In the genomic region with DNA sequence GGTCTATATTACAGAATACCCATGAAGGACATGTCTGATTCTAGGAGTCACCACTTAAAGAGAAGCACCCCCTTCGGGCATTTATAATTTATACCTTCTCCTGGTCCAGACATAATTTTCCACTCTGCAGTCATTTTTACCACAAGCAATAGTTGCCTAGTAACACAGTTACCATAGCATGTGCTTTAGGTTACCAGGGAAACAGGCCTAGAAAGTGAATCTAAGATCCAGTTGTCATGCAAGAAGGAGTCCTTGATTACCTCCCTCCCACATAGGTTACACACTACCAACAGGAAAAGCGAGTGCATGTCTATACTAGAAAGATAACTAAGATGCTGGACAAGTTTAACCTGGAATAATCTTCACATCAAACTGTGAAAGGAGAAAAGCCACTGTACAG, we compare ENCODE assay signal across 30 mouse cellular contexts. TPM values are rescaled to one million over a fixed set of nuclear protein-coding genes. Genes with fewer than 3 reads are reported as not detected.
A peak's percentile ranks its signal among the peaks of the same experiment; 100 is the strongest.
DNase-seq lines count a peak whose midpoint lies in the region; ATAC-seq and TF ChIP-seq lines count a peak whose summit lies in the region.
"Had no signal": no experiment of that assay in that cellular context is flagged by ENCODE, and none has a peak within 500 bp of the region (broad histone marks: within the 10 kb centered on the region; RNA-seq: fewer than 3 reads in every experiment).

No protein-coding gene starts in this region.

- no peak for DNase-seq in frontal cortex, postnatal 10 days (ENCODE audit: low spot score in 2 of 2)
- peak; percentile 56 for DNase-seq in layer of hippocampus, adult 9-10 months (ENCODE audit: low spot score)
- no peak for DNase-seq in layer of hippocampus, postnatal 10 days (ENCODE audit: low spot score in 2 of 2)
- DNase-seq in neural tube, embryonic 10.5 days (ENCODE audit: extremely low spot score, low spot score) = no peak
- no peak for DNase-seq in cerebellum, adult 2 months
- DNase-seq: adrenal gland, postnatal 36 days; B cell, adult 2 months; cerebellum, adult 18-20 months; cerebellum, postnatal 25 days; gastrocnemius, postnatal 14 days; heart, adult 11 months; kidney, adult 2 months; left cerebral cortex, postnatal 4 days; lung, embryonic 14.5 days; lung, postnatal 36 days; thymus, adult 18-20 months; thymus, postnatal 36 days had no signal

- no peaks in the 10 kb centered on the region for H3K27me3 ChIP-seq in neural tube, embryonic 15.5 days (replicated peaks)
- H3K27me3 ChIP-seq in cerebellum, adult 2 months (ENCODE audit: control insufficient read depth, insufficient read depth, low read length) = no peaks in the 10 kb centered on the region
- H3K27me3 ChIP-seq: CH12.LX; embryonic facial prominence, embryonic 12.5 days; limb, embryonic 15.5 days; neural tube, embryonic 13.5 days had no signal

- no peak for TF ChIP-seq POLR2A in cerebellum, adult 2 months (IDR thresholded peaks at IDR 0.05; ENCODE audit: borderline replicate concordance, insufficient read depth, low read length)

- ATAC-seq in frontal cortex, adult (ENCODE audit: low TSS enrichment) = peak; percentile 50; the same call in 1 of the 2 replicates
- peak; percentile 61; the same call in 1 of the 2 replicates for ATAC-seq in neural tube, embryonic 15.5 days (ENCODE audit: low FRiP score)
- ATAC-seq: Patski had no signal

- H3K27ac ChIP-seq in neural tube, embryonic 15.5 days (replicated peaks) = no peak overlapping the region
- no peak overlapping the region for H3K27ac ChIP-seq in cerebellum, adult 2 months (ENCODE audit: insufficient read depth, low read length)
- H3K27ac ChIP-seq: embryonic facial prominence, embryonic 12.5 days; kidney, postnatal 0 days; limb, embryonic 15.5 days; liver, embryonic 14.5 days; neural tube, embryonic 13.5 days had no signal

- H3K4me2 ChIP-seq in neural tube, embryonic 15.5 days = no peak overlapping the region
- H3K4me2 ChIP-seq: embryonic facial prominence, embryonic 12.5 days; heart, embryonic 11.5 days; limb, embryonic 15.5 days; lung, embryonic 14.5 days; neural tube, embryonic 13.5 days had no signal

- H3K9ac ChIP-seq in neural tube, embryonic 15.5 days (replicated peaks) = no peak overlapping the region
- H3K9ac ChIP-seq: embryonic facial prominence, embryonic 12.5 days; limb, embryonic 15.5 days; liver, embryonic 14.5 days; lung, embryonic 14.5 days; neural tube, embryonic 13.5 days had no signal

- 39% methylated on average over 2 of the region's 2 CpGs for WGBS in neural tube, embryonic 15.5 days
- whole genome bisulfite sequencing in cerebellum, adult 2 months = 48% methylated on average over 2 of the region's 2 CpGs

- TF ChIP-seq CTCF in cerebellum, adult 2 months (IDR thresholded peaks at IDR 0.05; ENCODE audit: borderline replicate concordance, insufficient read depth, low read depth, low read length) = no peak

- H3K36me3 ChIP-seq in neural tube, embryonic 15.5 days = no peaks in the 10 kb centered on the region
- H3K36me3 ChIP-seq: embryonic facial prominence, embryonic 12.5 days; G1E; limb, embryonic 15.5 days; neural tube, embryonic 13.5 days had no signal

- peaks cover 7% of the 10 kb centered on the region; the same call in 1 of the 2 replicates for H3K4me1 ChIP-seq in neural tube, embryonic 15.5 days
- no peaks in the 10 kb centered on the region for H3K4me1 ChIP-seq in cerebellum, adult 2 months (ENCODE audit: control insufficient read depth, insufficient read depth, low read length)
- H3K4me1 ChIP-seq: embryonic facial prominence, embryonic 12.5 days; limb, embryonic 15.5 days had no signal

- no peaks in the 10 kb centered on the region for H3K9me3 ChIP-seq in neural tube, embryonic 15.5 days (replicated peaks)
- H3K9me3 ChIP-seq: embryonic facial prominence, embryonic 12.5 days; G1E; limb, embryonic 15.5 days; megakaryocyte, embryonic 14.5 days; neural tube, embryonic 13.5 days had no signal

- no peak overlapping the region for H3K4me3 ChIP-seq in neural tube, embryonic 15.5 days (replicated peaks)
- H3K4me3 ChIP-seq in cerebellum, adult 2 months (replicated peaks; ENCODE audit: insufficient read depth, low read depth, low read length) = no peak overlapping the region
- H3K4me3 ChIP-seq: embryonic facial prominence, embryonic 12.5 days; limb, embryonic 15.5 days; megakaryocyte, embryonic 14.5 days; neural tube, embryonic 13.5 days had no signal

RNA-seq across cellular contexts. Expression of gene Spcs2, which starts 15.0 kb away (rescaled TPM):
- 10 to 100 TPM; 90.0 to 96.3 TPM for total RNA-seq in layer of hippocampus, postnatal 10 days (2021)
- polyA plus RNA-seq in neural tube, embryonic 15.5 days (2015; fragmentation: Nextera tagmentation; extraction: Ambion mirVana) = 284 and 313 TPM in 2 replicates
- polyA plus RNA-seq in cerebellum, adult 2 months (2012; rRNA removed) = 76.8 and 78.5 TPM in 2 replicates

RNA-seq across cellular contexts. Expression of gene Xrra1, which starts 19.3 kb away (rescaled TPM):
- 1 to 10 TPM; 1.2 TPM for total RNA-seq in layer of hippocampus, postnatal 10 days (2021)
- 0.84 and 0.97 TPM in 2 replicates for polyA plus RNA-seq in neural tube, embryonic 15.5 days (2015; fragmentation: Nextera tagmentation; extraction: Ambion mirVana)
- polyA plus RNA-seq in cerebellum, adult 2 months (2012; rRNA removed) = 0.34 and 0.59 TPM in 2 replicates
- total RNA-seq: hematopoietic stem cell, adult 5-6 weeks had no signal
- polyA plus RNA-seq: liver, embryonic 14.5 days had no signal

RNA-seq across cellular contexts. Expression of gene Neu3, which starts 50.0 kb away (rescaled TPM):
- total RNA-seq in layer of hippocampus, postnatal 10 days (2021) = 1 to 10 TPM; 2.4 to 3.7 TPM
- polyA plus RNA-seq in neural tube, embryonic 15.5 days (2015; fragmentation: Nextera tagmentation; extraction: Ambion mirVana) = 2.4 and 3.6 TPM in 2 replicates
- polyA plus RNA-seq in cerebellum, adult 2 months (2012; rRNA removed) = 2.9 and 3.1 TPM in 2 replicates
